Mouse (Mus musculus) ES-E14 (cell line): Measurements from ENCODE around the gene Rhbdf1. TPM values are rescaled to one million over a fixed set of nuclear protein-coding genes. Genes with fewer than 3 reads are reported as not detected.
A peak's percentile ranks its signal among the peaks of the same experiment; 100 is the strongest.

Experiments used
- DNase-seq: peaks from one replicate; pipeline ENCODE4 v3.0.0-alpha.2; 2013; ENCODE audit warnings: low read depth, low spot score
- H3K27ac ChIP-seq: 2 replicates; pipeline ENCODE4 v1.5.1; 2012; ENCODE audit warnings: low read depth, mild to moderate bottlenecking, low read length, moderate library complexity, mixed read lengths; ENCODE audit not compliant: poor library complexity, insufficient read depth, severe bottlenecking
- H3K36me3 ChIP-seq: 2 replicates; pipeline ENCODE4 v1.6.1; 2012; ENCODE audit warnings: mild to moderate bottlenecking, low read length, moderate library complexity, mixed read lengths; ENCODE audit not compliant: control insufficient read depth, poor library complexity, insufficient read depth, severe bottlenecking
- H3K4me1 ChIP-seq, 2 experiments: fragments of 150-350 bp in 1 of 2; sonication (generic) in 1 of 2; 2 replicates each; pipeline ENCODE4 v1.6.1; 2012; ENCODE audit warnings: low read length in 2 of 2, mild to moderate bottlenecking in 1 of 2, mixed read lengths in 1 of 2; ENCODE audit not compliant: control insufficient read depth in 2 of 2, insufficient read depth in 2 of 2, poor library complexity in 1 of 2
- H3K4me3 ChIP-seq, 2 experiments: fragments of 150-350 bp in 1 of 2; sonication (generic) in 1 of 2; 2 replicates each; pipeline ENCODE4 v1.5.1; 2012; ENCODE audit warnings: low read length in 2 of 2, low read depth in 1 of 2, mild to moderate bottlenecking in 1 of 2, mixed read lengths in 1 of 2; ENCODE audit not compliant: insufficient read depth in 1 of 2, poor library complexity in 1 of 2, severe bottlenecking in 1 of 2
- H3K9ac ChIP-seq: 2 replicates; pipeline ENCODE4 v1.6.1; 2012; ENCODE audit warnings: low read depth, mild to moderate bottlenecking, low read length, mixed read lengths; ENCODE audit not compliant: poor library complexity, insufficient read depth, severe bottlenecking
- H3K9me3 ChIP-seq: fragments of 150-350 bp; sonication (generic); 2 replicates; pipeline ENCODE4 v1.6.1; 2012; ENCODE audit warnings: low read depth, mild to moderate bottlenecking, low read length; ENCODE audit not compliant: control insufficient read depth, insufficient read depth
- CHD2 ChIP-seq: IDR thresholded peaks from 2 replicates; pipeline ENCODE4 v1.6.1; 2014; ENCODE audit warnings: mild to moderate bottlenecking, low read depth, low read length, inconsistent platforms
- HCFC1 ChIP-seq: IDR thresholded peaks from 2 replicates; pipeline ENCODE4 v1.6.1; 2012; ENCODE audit warnings: low read length, inconsistent platforms, borderline replicate concordance; ENCODE audit not compliant: insufficient read depth
- MAFK ChIP-seq: IDR thresholded peaks from 2 replicates; pipeline ENCODE4 v1.6.1; 2014; ENCODE audit warnings: mild to moderate bottlenecking, low read depth, low read length, inconsistent platforms; ENCODE audit not compliant: insufficient read depth
- ZC3H11A ChIP-seq: IDR thresholded peaks from 2 replicates; pipeline ENCODE4 v1.6.1; 2012; ENCODE audit warnings: low read depth, mild to moderate bottlenecking, inconsistent platforms, low read length, borderline replicate concordance
- ZNF384 ChIP-seq: IDR thresholded peaks from 2 replicates; pipeline ENCODE4 v1.6.1; 2012; ENCODE audit warnings: low read depth, low read length, inconsistent platforms
- in situ Hi-C, 2 experiments: fragments of 600-800 bp; cut with MboI; formaldehyde crosslinking; loops; one replicate each; pipeline ENCODE4 v1.15.1; 2025; ENCODE audit warnings: low sequenced_read_pairs in 2 of 2, inconsistent platforms in 1 of 2; ENCODE audit not compliant: unreplicated experiment in 2 of 2
- total RNA-seq: library from RNA; depleted of rRNA; stranded (reverse); fragments of 300-350 nt; gene quantifications from 2 replicates; pipeline ENCODE4 v1.2.3, GENCODE M21; 2012

The Rhbdf1 gene
- total RNA-seq, 1 experiment, result 24.8 TPM

DNA sequence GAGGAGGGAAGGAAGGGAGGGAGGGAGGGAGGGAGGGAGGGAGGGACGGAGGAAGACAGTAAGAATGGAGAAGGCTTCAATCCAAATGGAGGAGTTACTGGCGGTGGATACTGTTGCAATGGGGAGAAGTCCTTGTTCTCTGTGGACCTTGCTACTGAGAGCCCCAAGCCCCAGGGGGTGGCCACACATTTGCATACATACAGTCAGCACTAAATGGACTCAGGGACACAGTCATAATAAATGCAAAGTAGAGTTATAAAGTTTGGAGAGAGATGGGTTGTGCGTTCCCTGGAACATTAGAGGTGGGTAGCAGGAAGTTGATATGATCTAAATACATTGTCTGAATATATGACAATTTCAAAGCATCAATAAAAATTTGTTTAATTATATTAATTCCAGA is 36.1 kb downstream of the Rhbdf1 start:
- Histone ChIP-seq H3K4me1 (peaks cover 0 to 6% of the 10 kb centered on the region in 2 experiments; a peak in 1 of 4 replicates), H3K36me3 (no peaks in the 10 kb centered on the region), H3K27ac (no peak overlapping the region), H3K9me3 (no peaks in the 10 kb centered on the region), H3K4me3 (no peak overlapping the region), H3K9ac (no peak overlapping the region)
- DNase-seq, result no peak
- in situ Hi-C loops, result loop anchor here in 1 of 2 experiments (10.0 kb wide), 1 partner anchor 149 kb away; no protein-coding TSS in a partner anchor
- TF ChIP-seq ZC3H11A (no peak), MAFK (no peak), HCFC1 (no peak)

DNA sequence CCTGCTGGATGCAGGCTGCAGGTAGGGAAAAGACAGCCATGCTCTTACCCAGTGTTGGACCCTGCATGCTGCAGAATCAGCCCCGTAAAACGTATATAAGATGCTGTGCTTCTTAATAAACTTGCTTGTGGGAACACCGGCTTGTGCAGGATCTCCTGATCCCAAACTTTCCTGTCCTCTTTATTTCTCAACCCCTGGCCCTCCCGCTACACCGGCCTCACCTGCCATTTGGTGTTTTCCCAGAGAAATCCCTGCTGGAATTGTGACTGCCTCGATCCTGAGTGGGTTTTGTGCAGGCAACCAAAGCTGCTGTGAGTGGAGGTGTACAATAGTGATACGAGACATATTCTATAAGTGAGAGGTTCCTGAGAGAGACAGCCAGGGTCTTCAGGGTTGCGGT is 37.6 kb downstream of the Rhbdf1 start:
- 0 out of 4 replicates have a peak, but pooled peaks cover 0 to under 1% of the 10 kb centered on the region in 2 experiments for H3K4me1 ChIP-seq
- H3K4me3 ChIP-seq, result no peak overlapping the region
- no peak overlapping the region for H3K27ac ChIP-seq
- in situ Hi-C loops, result loop anchor here in 1 of 2 experiments (10.0 kb wide), 1 partner anchor 150 kb away; no protein-coding TSS in a partner anchor
- TF ChIP-seq CHD2 (no peak), MAFK (no peak)
- DNase-seq, result no peak
- no peaks in the 10 kb centered on the region for H3K36me3 ChIP-seq
- no peak overlapping the region for H3K9ac ChIP-seq
- H3K9me3 ChIP-seq, result no peaks in the 10 kb centered on the region

DNA sequence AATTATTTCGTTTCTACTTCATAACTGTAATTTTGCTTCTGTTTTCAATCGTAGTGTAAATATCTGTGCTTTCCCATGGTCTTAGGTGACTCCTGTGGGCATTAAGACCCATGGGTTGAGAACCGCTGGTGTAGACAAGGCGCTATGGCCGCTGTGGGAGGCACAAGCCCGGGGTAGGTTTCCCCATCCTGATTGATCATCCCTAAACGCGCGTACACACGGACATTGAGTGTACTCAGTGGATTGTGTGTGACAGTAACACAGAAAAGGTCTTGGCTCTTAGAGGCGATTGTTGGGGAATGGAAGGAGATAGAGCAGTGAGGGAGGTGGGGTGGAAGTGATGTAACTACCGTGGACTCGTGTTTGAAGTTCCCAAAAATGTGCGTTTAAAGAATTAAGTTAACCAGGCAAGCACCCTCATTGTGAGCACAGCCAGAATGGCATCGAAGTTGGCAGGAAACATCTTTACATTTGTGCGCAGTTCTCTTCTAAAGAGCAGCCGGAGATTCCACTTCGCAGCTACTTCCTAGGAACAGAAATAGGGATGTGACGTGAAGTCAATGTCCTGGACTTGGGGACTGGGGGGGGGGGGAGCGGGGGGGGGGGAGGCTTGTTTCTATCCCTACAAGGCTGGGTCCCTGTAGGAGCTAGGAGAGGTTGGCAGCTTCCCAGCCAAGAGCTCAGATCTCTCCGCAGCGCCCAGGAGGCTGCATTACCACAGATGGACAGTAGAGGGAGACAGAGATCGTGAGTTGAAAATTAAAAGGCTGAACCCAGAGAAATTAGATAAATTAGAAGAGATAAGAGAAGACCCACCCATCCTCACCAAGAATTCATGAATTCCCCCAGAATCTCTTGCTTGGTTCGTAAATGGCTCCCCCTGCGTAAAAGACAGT is 39.9 kb downstream of the Rhbdf1 start:
- no peaks in the 10 kb centered on the region for H3K9me3 ChIP-seq
- DNase-seq, result peak; percentile 63
- TF ChIP-seq ZC3H11A (peak; percentile 79; the same call in 1 of the 2 replicates), MAFK (no peak), ZNF384 (no peak)
- no peaks in the 10 kb centered on the region for H3K4me1 ChIP-seq
- H3K27ac ChIP-seq, result no peak overlapping the region
- H3K9ac ChIP-seq, result no peak overlapping the region
- in situ Hi-C loops, result loop anchor here in 1 of 2 experiments (10.0 kb wide), 1 partner anchor 153 kb away; no protein-coding TSS in a partner anchor
- H3K36me3 ChIP-seq, result no peaks in the 10 kb centered on the region
- no peak overlapping the region for H3K4me3 ChIP-seq

DNA sequence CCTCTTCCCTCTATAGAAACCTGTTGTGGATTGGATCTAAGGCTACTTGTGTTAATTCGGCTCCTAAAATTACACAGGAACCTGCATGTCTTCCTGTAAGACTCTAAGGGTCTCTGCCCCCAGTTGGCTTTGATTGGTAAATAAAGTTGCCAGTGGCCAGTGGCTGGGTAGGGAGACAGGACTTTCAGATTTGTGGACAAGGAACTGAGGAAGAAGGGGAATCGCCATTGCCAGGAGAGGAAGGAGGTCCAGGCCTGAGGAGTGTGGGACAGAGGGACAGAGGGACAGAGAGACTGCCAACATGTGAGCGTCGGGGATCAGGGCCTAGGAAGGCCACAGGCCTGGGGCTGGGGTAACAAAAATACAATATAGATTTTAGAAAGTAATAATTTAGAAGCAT is 40.9 kb downstream of the Rhbdf1 start:
- no peak for DNase-seq
- Histone ChIP-seq H3K4me1 (no peaks in the 10 kb centered on the region), H3K4me3 (no peak overlapping the region), H3K9me3 (no peaks in the 10 kb centered on the region), H3K27ac (no peak overlapping the region), H3K36me3 (no peaks in the 10 kb centered on the region), H3K9ac (no peak overlapping the region)
- TF ChIP-seq ZC3H11A (no peak), ZNF384 (no peak), HCFC1 (no peak), CHD2 (no peak), MAFK (no peak)
- in situ Hi-C loops, result loop anchor here in 1 of 2 experiments (10.0 kb wide), 1 partner anchor 154 kb away; no protein-coding TSS in a partner anchor

DNA sequence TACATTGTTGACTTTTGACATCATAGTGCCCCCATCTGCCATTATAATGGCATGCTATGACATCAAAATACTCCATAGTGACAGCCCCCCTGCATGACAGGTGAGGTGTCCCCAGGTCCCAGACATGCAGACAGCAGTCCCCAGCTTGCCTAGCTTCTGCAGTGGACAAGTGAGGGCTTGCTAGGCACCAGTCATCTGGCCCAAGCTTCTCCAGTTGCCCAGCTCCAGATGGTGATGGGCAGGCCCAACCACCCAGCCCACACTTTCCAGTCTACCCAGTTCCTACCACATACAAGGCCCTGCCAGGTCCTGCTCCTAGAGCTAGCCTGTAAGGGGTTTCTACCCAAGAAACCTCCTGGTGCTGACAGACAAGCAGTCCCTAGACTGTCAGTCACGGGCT is 43.6 kb downstream of the Rhbdf1 start:
- Histone ChIP-seq H3K9me3 (no peaks in the 10 kb centered on the region), H3K4me3 (no peak overlapping the region), H3K27ac (no peak overlapping the region), H3K4me1 (no peaks in the 10 kb centered on the region), H3K9ac (no peak overlapping the region), H3K36me3 (no peaks in the 10 kb centered on the region)
- in situ Hi-C loops, result no loop called here
- DNase-seq, result no peak
- TF ChIP-seq ZNF384 (no peak), MAFK (no peak), CHD2 (no peak), ZC3H11A (no peak), HCFC1 (no peak)
